Mouse (Mus musculus): ENCODE results near the gene Cfap20.

DNA sequence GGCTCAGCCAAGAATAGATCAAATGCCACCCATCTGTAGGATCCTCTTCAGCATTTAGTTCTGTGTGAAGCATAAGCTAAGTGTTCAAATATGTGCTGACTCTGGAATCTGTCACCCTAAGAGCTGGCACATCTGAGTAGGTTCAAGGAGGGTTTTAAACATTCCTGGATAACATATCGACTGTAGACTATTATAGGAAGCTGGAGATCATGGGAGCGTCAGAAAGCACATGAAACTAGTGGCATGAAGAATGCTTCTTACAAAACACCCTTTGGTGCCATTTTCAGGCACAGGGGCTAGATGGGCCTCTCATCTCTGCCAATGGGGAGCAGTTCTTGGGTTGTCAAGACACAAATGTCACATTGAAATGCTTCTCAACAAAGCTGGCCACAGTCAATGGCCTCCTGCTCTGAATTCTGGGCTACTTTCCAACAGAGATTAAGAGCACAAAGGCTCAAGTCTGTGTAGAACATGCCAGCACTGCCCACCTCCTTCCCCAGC is 7.8 kb downstream of the Cfap20 start:
- TF ChIP-seq CTCF (IDR thresholded peaks at IDR 0.05; ENCODE audit: low read depth) (no peak), EP300 (IDR thresholded peaks at IDR 0.05; ENCODE audit: low read depth) (no peak)

Data from liver, embryonic 14.5 days (tissue).